Mouse (Mus musculus): Measurements from ENCODE around the gene Nav2.

The Nav2 gene

DNA sequence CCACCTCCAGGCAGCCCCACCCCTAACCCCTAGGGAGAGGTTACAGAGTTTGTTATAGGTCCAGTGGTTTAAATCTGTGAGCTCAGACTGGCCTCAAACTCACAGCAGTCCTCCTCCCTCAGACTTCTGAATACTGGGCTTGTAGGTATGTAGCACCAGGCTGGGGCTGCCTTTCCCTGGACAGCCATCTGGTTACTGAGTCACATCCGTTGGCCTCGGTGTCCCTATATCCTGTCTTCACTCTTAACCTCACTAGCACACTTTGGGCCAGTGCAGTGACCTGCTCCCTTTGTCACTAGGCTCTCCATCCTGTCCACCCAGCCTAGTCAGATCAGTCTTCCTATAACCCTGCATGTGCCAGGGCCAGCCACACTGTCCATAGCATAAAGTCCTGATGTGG, 19.8 kb upstream of the Nav2 start:
- no peak for DNase-seq (ENCODE audit: low read depth, low spot score)

- DNase-seq (ENCODE audit: low read depth, low spot score) = no peak
Measured at GRCm38 (mm10) chr7:48891029-48891428, 17.5 kb upstream of the Nav2 start.

GRCm38 (mm10) chr7:48893093-48893492, 15.4 kb upstream of the Nav2 start:
- DNase-seq (ENCODE audit: low read depth, low spot score) = no peak

DNA sequence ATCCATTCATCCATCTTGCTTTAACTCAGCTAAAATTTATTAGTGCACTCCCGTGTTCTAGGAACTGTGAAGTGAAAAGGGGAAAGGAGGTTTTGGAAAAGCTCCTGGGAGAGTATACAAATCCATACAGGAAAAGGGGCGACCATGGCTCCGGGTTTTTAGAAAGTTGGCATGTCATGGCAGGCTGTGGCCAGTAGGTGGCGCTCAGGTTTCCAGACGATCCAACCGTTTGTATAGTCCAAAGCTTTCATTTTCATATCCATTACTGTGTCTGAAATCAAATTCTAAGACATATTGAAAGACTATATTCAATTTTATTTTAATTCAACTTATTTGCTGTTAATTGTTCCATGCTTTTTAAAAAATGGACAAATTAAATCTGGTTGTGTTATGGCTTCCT, 14.4 kb upstream of the Nav2 start:
- peak; percentile 52 for DNase-seq (ENCODE audit: low read depth, low spot score)

GRCm38 (mm10) chr7:48894763-48895162, 13.8 kb upstream of the Nav2 start:
- DNase-seq (ENCODE audit: low read depth, low spot score) = no peak

DNA sequence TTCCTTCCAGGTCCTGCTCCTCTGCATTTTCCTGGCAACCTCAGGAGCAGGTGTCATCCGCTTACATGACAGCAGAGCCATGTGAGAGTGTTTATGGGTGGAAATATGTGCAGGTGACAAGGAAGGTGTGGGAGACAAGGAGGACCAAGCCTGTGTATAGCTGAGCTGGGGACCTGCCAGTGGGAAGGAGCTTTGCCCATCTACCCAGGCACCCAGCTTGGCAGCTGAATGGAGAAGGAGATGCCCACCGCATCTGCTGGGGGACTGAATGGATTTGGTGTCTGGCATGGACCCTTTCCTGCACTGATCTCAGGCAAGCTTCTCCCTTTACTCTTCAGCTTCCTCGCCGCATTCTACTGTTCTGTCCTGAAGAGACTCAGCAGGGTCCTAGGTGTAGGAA, 13.0 kb upstream of the Nav2 start:
- DNase-seq (ENCODE audit: low read depth, low spot score) = no peak

- no peak for DNase-seq (ENCODE audit: low read depth, low spot score)
Measured at GRCm38 (mm10) chr7:48896051-48896450, 12.5 kb upstream of the Nav2 start.

DNA sequence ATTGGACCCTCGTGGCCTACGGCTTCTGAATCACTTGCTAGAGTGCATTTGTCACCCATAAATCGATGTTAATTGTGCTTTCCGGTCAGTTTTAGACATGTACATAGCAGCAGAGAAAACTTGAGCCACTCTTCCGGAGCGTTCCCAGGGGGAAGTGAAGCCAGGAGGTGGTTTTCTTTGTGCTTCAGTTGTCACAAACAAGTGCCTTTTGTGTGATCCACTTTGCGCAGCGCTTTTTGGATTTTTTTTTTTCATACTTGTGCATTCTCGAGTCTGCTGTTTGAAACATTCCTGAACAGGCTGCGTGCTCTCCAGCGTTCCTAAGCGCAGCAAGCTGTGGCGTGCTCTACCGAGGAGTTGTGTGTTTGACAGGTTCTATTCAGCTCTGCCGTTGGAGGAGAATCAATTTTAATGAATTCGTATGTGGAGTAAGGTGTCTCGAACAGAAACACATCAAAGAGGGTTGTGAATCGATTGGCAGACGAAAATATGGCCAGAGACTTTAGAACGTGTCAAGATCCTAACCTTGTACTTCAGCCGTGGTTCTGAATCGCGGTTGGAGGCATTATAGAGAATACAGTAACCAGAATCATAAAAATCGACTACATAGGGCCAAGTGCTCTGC, 10.9 kb upstream of the Nav2 start:
- DNase-seq (ENCODE audit: low read depth, low spot score) = peak; percentile 35

- DNase-seq (ENCODE audit: low read depth, low spot score) = no peak
Measured at GRCm38 (mm10) chr7:48898416-48898815, 10.1 kb upstream of the Nav2 start.

GRCm38 (mm10) chr7:48900408-48901167, 7.9 kb upstream of the Nav2 start:
- DNase-seq (ENCODE audit: low read depth, low spot score) = no peak

GRCm38 (mm10) chr7:48902454-48902853, 6.1 kb upstream of the Nav2 start:
- no peak for DNase-seq (ENCODE audit: low read depth, low spot score)

GRCm38 (mm10) chr7:48909342-48909671, 791 bp downstream of the Nav2 start:
- DNase-seq (ENCODE audit: low read depth, low spot score) = no peak

- DNase-seq (ENCODE audit: low read depth, low spot score) = no peak
Measured at GRCm38 (mm10) chr7:48910282-48910681, 1.8 kb downstream of the Nav2 start.

- DNase-seq (ENCODE audit: low read depth, low spot score) = no peak
Measured at GRCm38 (mm10) chr7:48911146-48911545, 2.6 kb downstream of the Nav2 start.

DNA sequence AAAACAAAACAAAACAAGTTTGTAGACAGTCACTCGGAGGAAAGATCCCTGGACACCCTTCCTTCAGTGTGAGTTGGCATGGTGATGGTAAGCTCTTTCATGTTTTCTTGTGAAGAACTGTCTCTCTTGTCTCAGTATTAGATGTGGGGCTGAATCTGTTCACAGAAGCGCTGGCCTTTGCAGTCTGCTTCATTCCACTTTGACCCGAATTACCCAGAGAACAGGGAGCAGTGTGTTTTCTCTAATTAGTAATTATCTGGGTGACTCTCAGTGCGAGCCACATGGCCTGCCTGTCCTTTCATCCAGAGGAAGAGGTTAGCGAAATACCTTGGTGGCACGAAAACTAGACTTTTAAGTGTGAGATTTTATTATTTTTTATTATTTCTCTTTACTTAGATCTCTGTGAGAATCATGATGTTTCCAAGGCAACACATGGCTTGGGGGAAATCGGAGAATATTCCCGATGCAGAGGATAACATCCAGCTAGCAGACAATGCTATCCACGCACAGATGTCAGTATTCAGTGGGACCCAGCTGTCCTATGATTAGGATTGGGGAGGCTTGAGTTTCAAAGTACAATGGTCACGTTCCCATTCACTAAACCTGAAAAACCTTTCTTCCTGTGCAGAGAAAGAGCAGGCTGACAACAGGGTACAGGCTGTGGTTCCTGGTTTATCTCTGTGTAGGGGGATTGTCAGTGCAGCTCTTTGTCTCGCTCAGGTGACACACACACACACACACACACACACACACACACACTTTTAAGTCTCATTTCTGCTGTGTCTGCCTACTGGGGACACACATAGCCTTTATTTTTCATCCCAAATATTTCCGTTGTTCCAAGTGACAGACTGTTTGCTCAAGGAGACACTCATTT, 6.4 kb downstream of the Nav2 start:
- DNase-seq (ENCODE audit: low read depth, low spot score) = no peak

GRCm38 (mm10) chr7:48917463-48917862, 8.9 kb downstream of the Nav2 start:
- no peak for DNase-seq (ENCODE audit: low read depth, low spot score)

- DNase-seq (ENCODE audit: low read depth, low spot score) = no peak
Measured at GRCm38 (mm10) chr7:48917988-48918387, 9.5 kb downstream of the Nav2 start.

- no peak for DNase-seq (ENCODE audit: low read depth, low spot score)
Measured at GRCm38 (mm10) chr7:48918389-48918788, 9.9 kb downstream of the Nav2 start.

DNA sequence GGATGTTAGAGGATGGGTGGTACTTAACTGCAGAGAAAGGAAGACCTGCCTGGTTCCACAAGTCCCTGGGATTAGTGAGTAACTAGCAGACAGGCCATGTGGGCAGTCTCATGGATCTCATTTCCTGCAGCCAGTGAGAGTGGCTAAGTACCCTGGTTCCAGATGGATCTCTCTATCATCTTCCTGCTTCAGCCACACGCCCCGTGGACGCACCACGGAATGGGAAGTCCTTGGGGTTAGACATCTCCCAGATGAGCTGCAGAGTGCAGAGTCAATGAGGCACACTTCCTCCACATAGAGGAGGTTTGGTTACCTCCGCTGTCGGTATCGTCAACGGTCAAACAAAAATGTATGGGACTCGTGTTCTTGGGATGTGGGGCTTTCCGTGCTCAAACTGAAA, 15.1 kb downstream of the Nav2 start:
- DNase-seq (ENCODE audit: low read depth, low spot score) = no peak

GRCm38 (mm10) chr7:48925214-48925613, 16.7 kb downstream of the Nav2 start:
- no peak for DNase-seq (ENCODE audit: low read depth, low spot score)

DNA sequence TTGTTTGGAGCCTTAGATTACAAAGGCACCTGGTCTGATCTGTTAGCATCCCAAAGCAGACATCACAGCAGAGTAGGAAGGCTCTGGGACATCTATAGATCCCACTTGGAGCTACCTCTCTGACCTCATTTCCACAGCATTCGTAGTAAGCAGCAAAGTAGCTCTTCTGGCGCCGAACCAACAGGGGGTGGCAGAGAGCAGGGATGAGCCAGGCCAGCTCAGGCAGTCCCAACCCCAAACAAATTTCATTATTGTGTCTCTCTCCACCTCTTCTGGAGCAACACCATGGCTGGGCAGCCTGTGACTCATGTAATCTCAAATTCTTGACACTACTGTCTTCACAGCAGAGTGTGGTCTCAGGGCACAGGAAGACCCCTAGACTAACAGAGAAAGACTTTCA, 19.8 kb downstream of the Nav2 start:
- peak; percentile 31 for DNase-seq (ENCODE audit: low read depth, low spot score)

DNA sequence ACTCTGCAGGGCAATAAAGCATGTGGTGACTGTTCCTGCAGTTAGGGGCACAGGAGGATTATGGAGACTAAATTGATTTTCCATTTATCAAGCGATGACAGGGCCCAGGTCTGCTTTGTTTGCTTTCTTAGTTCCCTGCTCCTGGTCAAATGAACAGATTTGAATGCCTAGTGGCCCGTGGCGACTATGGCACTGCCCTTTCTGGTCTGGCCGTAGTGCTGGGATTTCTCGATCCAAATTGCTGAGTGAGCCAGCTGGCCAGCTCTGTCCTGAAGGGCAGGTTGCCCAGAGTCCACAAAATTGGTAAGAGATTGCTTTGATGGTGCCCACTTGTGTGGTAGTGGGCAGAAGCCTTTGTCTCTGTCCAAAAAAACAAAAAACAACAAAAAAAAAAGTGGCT, 21.9 kb downstream of the Nav2 start:
- no peak for DNase-seq (ENCODE audit: low read depth, low spot score)

DNA sequence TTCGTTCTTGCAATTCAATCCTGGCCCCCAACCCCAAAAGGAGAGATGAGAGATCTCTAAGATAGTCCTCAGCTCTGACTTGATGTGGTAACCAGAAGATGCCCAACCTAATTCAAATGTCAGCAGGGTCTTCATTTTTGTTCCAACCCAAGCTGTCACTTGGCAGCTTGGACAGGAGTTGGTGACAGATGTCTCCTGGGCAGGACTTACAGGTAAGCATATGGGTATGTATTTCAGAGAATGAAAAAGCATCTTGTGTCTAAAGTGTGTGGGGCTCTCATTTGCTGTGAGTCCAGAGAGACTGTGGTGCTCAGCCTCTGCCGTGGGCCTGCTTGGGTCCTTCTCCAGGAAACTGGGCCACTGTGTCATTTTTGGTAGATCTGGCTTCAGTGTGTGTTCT, 23.6 kb downstream of the Nav2 start:
- no peak for DNase-seq (ENCODE audit: low read depth, low spot score)

All from forelimb bud, embryonic 11.5 days (tissue).